In the genomic region with DNA sequence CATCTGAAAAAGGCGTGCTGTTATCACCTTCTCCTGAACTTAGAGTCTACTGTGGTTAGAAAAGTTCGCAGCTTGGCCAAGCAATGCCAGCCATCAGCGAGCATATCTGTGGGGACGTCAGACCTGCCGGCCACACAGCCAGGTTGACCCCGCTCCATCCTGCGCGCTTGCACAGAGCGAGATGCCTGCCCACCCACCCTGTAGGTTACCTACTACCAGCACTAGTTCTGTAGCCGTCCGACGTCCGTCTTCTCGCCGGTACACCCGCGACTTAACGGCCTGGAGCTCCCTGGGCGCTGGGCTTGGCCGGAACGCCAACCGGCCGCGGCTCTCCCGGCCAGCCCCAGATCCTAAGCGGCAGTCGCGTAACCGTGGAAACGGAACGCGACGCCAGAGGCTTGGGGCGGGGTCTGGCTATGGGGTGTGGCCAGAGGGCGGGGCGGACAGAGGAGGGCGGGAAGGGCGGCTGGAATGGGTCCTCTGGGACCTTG, we compare ENCODE assay signal across 8 mouse cellular contexts. TPM values are rescaled to one million over a fixed set of nuclear protein-coding genes. Genes with fewer than 3 reads are reported as not detected.
DNase-seq lines count a peak whose midpoint lies in the region; ATAC-seq and TF ChIP-seq lines count a peak whose summit lies in the region.

Cfap206 (minus strand) TSS at position 356 of the 491 bp plus-strand sequence.

- TF ChIP-seq EP300 in lung, postnatal 0 days (IDR thresholded peaks at IDR 0.05), result no peak

- H3K9ac ChIP-seq in forebrain, embryonic 12.5 days, result peak within 1 kb of the TSS; percentile 48
- H3K9ac ChIP-seq in lung, postnatal 0 days (replicated peaks; ENCODE audit: low read depth), result no peak within 1 kb of the TSS

- H3K27ac ChIP-seq in forebrain, embryonic 12.5 days, result no peak within 1 kb of the TSS
- no peak within 1 kb of the TSS for H3K27ac ChIP-seq in lung, postnatal 0 days (ENCODE audit: low read length)

- DNase-seq in ES-CJ7 (ENCODE audit: low read depth, low spot score), result peak; percentile 72
- DNase-seq in c-Kit-positive CD71-negative TER-119-negative erythroid progenitor cells, embryonic 14.5 days (ENCODE audit: low read depth), result peak; percentile 60
- peak; percentile 19 for DNase-seq in heart, postnatal 25 days (ENCODE audit: low spot score)
- DNase-seq in large intestine, adult 2 months (ENCODE audit: low read depth, low spot score), result peak; percentile 32
- DNase-seq in lung, postnatal 0 days (ENCODE audit: low spot score), result peak; percentile 81
- DNase-seq in retina, adult 2 months (ENCODE audit: low read depth, low spot score), result peak; percentile 57
- DNase-seq in thymus, postnatal 4 days, result peak; percentile 54

- H3K36me3 ChIP-seq in forebrain, embryonic 12.5 days (replicated peaks), result no peaks in the 10 kb centered on the region
- H3K36me3 ChIP-seq in lung, postnatal 0 days (ENCODE audit: insufficient read depth, low read length), result no peaks in the 10 kb centered on the region

- peaks cover 8% of the 10 kb centered on the region; the same call in 1 of the 2 replicates for H3K27me3 ChIP-seq in forebrain, embryonic 12.5 days
- H3K27me3 ChIP-seq in lung, postnatal 0 days (replicated peaks; ENCODE audit: insufficient read depth, low read length), result no peaks in the 10 kb centered on the region

- H3K9me3 ChIP-seq in forebrain, embryonic 12.5 days, result no peaks in the 10 kb centered on the region
- no peaks in the 10 kb centered on the region for H3K9me3 ChIP-seq in lung, postnatal 0 days (ENCODE audit: low read length)

- H3K4me3 ChIP-seq in forebrain, embryonic 12.5 days (replicated peaks), result peak within 1 kb of the TSS; percentile 53
- peak within 1 kb of the TSS; percentile 34 for H3K4me3 ChIP-seq in lung, postnatal 0 days (ENCODE audit: low read depth, low read length)

- peak within 1 kb of the TSS; percentile 87 for H3K4me2 ChIP-seq in forebrain, embryonic 12.5 days
- peak within 1 kb of the TSS; percentile 59 for H3K4me2 ChIP-seq in lung, postnatal 0 days (replicated peaks; ENCODE audit: low read depth, low read length)

- no peak for TF ChIP-seq CTCF in lung, postnatal 0 days (IDR thresholded peaks at IDR 0.05)

- WGBS in forebrain, embryonic 12.5 days, result under 1% methylated on average over 38 of the region's 38 CpGs
- WGBS in large intestine, adult 2 months, result under 1% methylated on average over 38 of the region's 38 CpGs
- under 1% methylated on average over 38 of the region's 38 CpGs for WGBS in lung, postnatal 0 days

- ATAC-seq in forebrain, embryonic 12.5 days (ENCODE audit: low FRiP score), result peak; percentile 97
- peak; percentile 99 for ATAC-seq in lung, postnatal 0 days

- H3K4me1 ChIP-seq in forebrain, embryonic 12.5 days, result peaks cover 5% of the 10 kb centered on the region
- no peaks in the 10 kb centered on the region for H3K4me1 ChIP-seq in lung, postnatal 0 days (ENCODE audit: insufficient read depth, low read depth, low read length)

- intact Hi-C loops in heart, postnatal 25 days (cut with DNase I), result no loop called here

RNA-seq across cellular contexts. Expression of gene Cfap206, which starts in this region (rescaled TPM):
- 1.4 and 1.8 TPM in 2 replicates for polyA plus RNA-seq in forebrain, embryonic 12.5 days (2016; fragmentation: Nextera tagmentation; extraction: Ambion mirVana)
- under 1 TPM; 0.18 to 0.22 TPM for total RNA-seq in heart, postnatal 25 days (2021)
- not detected in 2 replicates for polyA plus RNA-seq in large intestine, adult 2 months (2012; rRNA removed)
- polyA plus RNA-seq in lung, postnatal 0 days (2015; fragmentation: Nextera tagmentation; extraction: Ambion mirVana), result 11.9 and 14.5 TPM in 2 replicates

Comparison
In these comparisons a context has a peak if more than half of its experiments do, and no peak if none do; other contexts are left out.
1. Peak in DNase-seq in heart, postnatal 25 days; RNA of the gene not detected or under 1 TPM.
2. Peak in DNase-seq in large intestine, adult 2 months; RNA of the gene not detected or under 1 TPM.
3. DNase-seq: peak in every context shown above with its lines; median percentile 81 in lung, postnatal 0 days; 72 in ES-CJ7; 60 in c-Kit-positive CD71-negative TER-119-negative erythroid progenitor cells, embryonic 14.5 days; 57 in retina, adult 2 months; 54 in thymus, postnatal 4 days; 32 in large intestine, adult 2 months; 19 in heart, postnatal 25 days.